Mouse (Mus musculus) midbrain, embryonic 13.5 days (tissue): Measurements from ENCODE around the gene Ncapg. TPM values are rescaled to one million over a fixed set of nuclear protein-coding genes. Genes with fewer than 3 reads are reported as not detected.

Experiments
- ATAC-seq: fragments of 200-750 bp; cut with Nextera tagmentation; 2 replicates; pipeline ENCODE4 v1.8.0; 2017; ENCODE audit warnings: mild to moderate bottlenecking, moderate TSS enrichment, moderate library complexity
- H3K27ac ChIP-seq: fragments of 300-500 bp; sonication (generic); 2 replicates; pipeline ENCODE4 v1.5.1; 2015; ENCODE audit warnings: inconsistent platforms, mild to moderate bottlenecking, moderate library complexity
- H3K27me3 ChIP-seq: fragments of 300-500 bp; sonication (generic); 2 replicates; pipeline ENCODE4 v1.6.1; 2015; ENCODE audit warnings: mild to moderate bottlenecking, inconsistent platforms
- H3K36me3 ChIP-seq: fragments of 300-500 bp; sonication (generic); 2 replicates; pipeline ENCODE4 v1.6.1; 2015; ENCODE audit warnings: mild to moderate bottlenecking, inconsistent platforms
- H3K4me1 ChIP-seq: fragments of 300-500 bp; sonication (generic); replicated peaks from 2 replicates; pipeline ENCODE4 v1.6.1; 2015; ENCODE audit warnings: inconsistent platforms
- H3K4me2 ChIP-seq: fragments of 300-500 bp; sonication (generic); replicated peaks from 2 replicates; pipeline ENCODE4 v1.6.1; 2015; ENCODE audit warnings: moderate library complexity, mild to moderate bottlenecking, inconsistent platforms
- H3K4me3 ChIP-seq: fragments of 300-500 bp; sonication (generic); replicated peaks from 2 replicates; pipeline ENCODE4 v1.5.1; 2015; ENCODE audit warnings: mild to moderate bottlenecking, inconsistent platforms
- H3K9ac ChIP-seq: fragments of 300-500 bp; sonication (generic); replicated peaks from 2 replicates; pipeline ENCODE4 v1.6.1; 2015; ENCODE audit warnings: mild to moderate bottlenecking, inconsistent platforms
- H3K9me3 ChIP-seq: fragments of 300-500 bp; sonication (generic); 2 replicates; pipeline ENCODE4 v1.6.1; 2016; ENCODE audit warnings: mild to moderate bottlenecking, inconsistent platforms
- WGBS: fragments of 180-500 bp; shearing (Covaris S2); methylation state at CpG from one replicate; pipeline ENCODE4 v1.1.7; 2015; 5-methylcytosine and 5-hydroxymethylcytosine counted together
- polyA plus RNA-seq: library from polyadenylated mRNA; unstranded; fragments of >200 nt; fragmentation: Nextera tagmentation; extraction: Ambion mirVana; gene quantifications from 2 replicates; pipeline ENCODE4 v1.2.1, GENCODE M21; 2015

Gene Ncapg
- polyA plus RNA-seq, 1 experiment from 2014 or later: 22.7 TPM

DNA sequence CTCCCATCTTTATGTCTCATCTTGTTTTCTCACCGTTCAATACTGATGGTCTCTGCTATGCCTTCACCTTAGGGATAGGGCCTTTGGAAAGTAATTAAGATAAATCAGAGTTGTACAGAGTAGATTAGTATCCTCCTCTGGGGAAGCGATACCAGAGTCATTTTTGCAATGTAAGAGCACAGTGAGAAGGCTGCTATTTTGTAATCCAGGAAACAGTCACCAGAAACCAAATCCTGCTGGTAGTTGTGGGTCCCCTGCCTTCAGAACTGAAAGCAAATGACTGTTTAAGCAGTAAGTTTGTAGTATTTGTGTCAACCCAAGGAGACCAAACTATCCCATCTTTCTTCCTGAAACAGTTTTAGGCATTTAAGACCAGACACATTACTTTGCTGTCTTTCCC lies 39.9 kb downstream of the Ncapg start:
- WGBS: 95% methylated on average over 2 of the region's 2 CpGs
- Histone ChIP-seq H3K4me1 (no peaks in the 10 kb centered on the region), H3K36me3 (peaks cover 16% of the 10 kb centered on the region), H3K4me2 (no peak overlapping the region), H3K9me3 (no peaks in the 10 kb centered on the region), H3K27me3 (no peaks in the 10 kb centered on the region), H3K27ac (no peak overlapping the region), H3K4me3 (no peak overlapping the region), H3K9ac (no peak overlapping the region)
- no peak for ATAC-seq

- H3K4me1 ChIP-seq: no peaks in the 10 kb centered on the region
- H3K4me2 ChIP-seq: no peak overlapping the region
- no peaks in the 10 kb centered on the region for H3K9me3 ChIP-seq
- no peaks in the 10 kb centered on the region for H3K27me3 ChIP-seq
- no peak for ATAC-seq
- H3K27ac ChIP-seq: no peak overlapping the region
- no peak overlapping the region for H3K9ac ChIP-seq
- WGBS: 96% methylated on average over 6 of the region's 6 CpGs
- no peak overlapping the region for H3K4me3 ChIP-seq
- H3K36me3 ChIP-seq: peaks cover 4% of the 10 kb centered on the region; the same call in 1 of the 2 replicates
Measured at GRCm38 (mm10) chr5:45718848-45719488, 49.2 kb downstream of the Ncapg start.

- no peak overlapping the region for H3K4me2 ChIP-seq
- no peaks in the 10 kb centered on the region for H3K27me3 ChIP-seq
- no peak overlapping the region for H3K4me3 ChIP-seq
- no peak for ATAC-seq
- peaks cover 8% of the 10 kb centered on the region; the same call in 1 of the 2 replicates for H3K36me3 ChIP-seq
- no peaks in the 10 kb centered on the region for H3K4me1 ChIP-seq
- H3K9ac ChIP-seq: no peak overlapping the region
- H3K27ac ChIP-seq: no peak overlapping the region
- no peaks in the 10 kb centered on the region for H3K9me3 ChIP-seq
- WGBS: 94% methylated on average over 2 of the region's 2 CpGs
Measured at GRCm38 (mm10) chr5:45733751-45734150, 64.0 kb downstream of the Ncapg start.

- Histone ChIP-seq H3K36me3 (peaks cover 17% of the 10 kb centered on the region; the same call in 1 of the 2 replicates), H3K27me3 (no peaks in the 10 kb centered on the region), H3K27ac (no peak overlapping the region), H3K4me3 (no peak overlapping the region), H3K4me2 (no peak overlapping the region), H3K4me1 (no peaks in the 10 kb centered on the region), H3K9me3 (no peaks in the 10 kb centered on the region), H3K9ac (no peak overlapping the region)
- 90% methylated on average over 1 of the region's 1 CpGs for WGBS
- no peak for ATAC-seq
Measured at GRCm38 (mm10) chr5:45737911-45738310, 68.2 kb downstream of the Ncapg start.

Other genes starting within 250 kb of the Ncapg start
- 116 and 119 TPM in 2 replicates for gene Qdpr, start 219.7 kb upstream of the Ncapg start, polyA plus RNA-seq
- gene Clrn2, start 216.2 kb upstream of the Ncapg start, polyA plus RNA-seq: 0.64 TPM in 1 of 2 replicates, not detected in the other
- 36.7 and 40.0 TPM in 2 replicates for gene Lap3, start 176.5 kb upstream of the Ncapg start, polyA plus RNA-seq
- gene Med28, start 149.7 kb upstream of the Ncapg start, polyA plus RNA-seq: 293 and 294 TPM in 2 replicates
- gene Fam184b, start 30.3 kb upstream of the Ncapg start, polyA plus RNA-seq: 1.7 and 1.9 TPM in 2 replicates
- 64.4 and 71.3 TPM in 2 replicates for gene Lcorl, start 187.7 kb downstream of the Ncapg start, polyA plus RNA-seq